Mouse (Mus musculus) neural tube, embryonic 12.5 days (tissue): ENCODE data around the gene Rdh9. TPM values are rescaled to one million over a fixed set of nuclear protein-coding genes. Genes with fewer than 3 reads are reported as not detected.
"Not testable (repeated sequence)": the region's sequence is repeated elsewhere in the genome, so short reads cannot be mapped to it uniquely, and the experiment has no call there.

Source experiments
- ATAC-seq: fragments of 200-750 bp; cut with Nextera tagmentation; 2 replicates; pipeline ENCODE4 v1.8.0; 2017; ENCODE audit warnings: low read depth, mild to moderate bottlenecking, moderate TSS enrichment, moderate library complexity; ENCODE audit not compliant: low FRiP score
- H3K27ac ChIP-seq: fragments of 300-500 bp; sonication (generic); 2 replicates; pipeline ENCODE4 v1.5.1; 2016
- H3K27me3 ChIP-seq: fragments of 300-500 bp; sonication (generic); replicated peaks from 2 replicates; pipeline ENCODE4 v1.6.1; 2016; ENCODE audit warnings: mild to moderate bottlenecking
- H3K36me3 ChIP-seq: fragments of 300-500 bp; sonication (generic); 2 replicates; pipeline ENCODE4 v1.6.1; 2016; ENCODE audit warnings: mild to moderate bottlenecking
- H3K4me1 ChIP-seq: fragments of 300-500 bp; sonication (generic); 2 replicates; pipeline ENCODE4 v1.6.1; 2016
- H3K4me2 ChIP-seq: fragments of 300-500 bp; sonication (generic); replicated peaks from 2 replicates; pipeline ENCODE4 v1.6.1; 2016; ENCODE audit warnings: mild to moderate bottlenecking
- H3K4me3 ChIP-seq: fragments of 300-500 bp; sonication (generic); 2 replicates; pipeline ENCODE4 v1.5.1; 2016
- H3K9ac ChIP-seq: fragments of 300-500 bp; sonication (generic); 2 replicates; pipeline ENCODE4 v1.6.1; 2016; ENCODE audit warnings: mild to moderate bottlenecking
- H3K9me3 ChIP-seq: fragments of 300-500 bp; sonication (generic); 2 replicates; pipeline ENCODE4 v1.6.1; 2016; ENCODE audit warnings: mild to moderate bottlenecking
- WGBS: fragments of 180-500 bp; shearing (Covaris S2); methylation state at CpG from one replicate; pipeline ENCODE4 v1.1.7; 2016; 5-methylcytosine and 5-hydroxymethylcytosine counted together
- polyA plus RNA-seq: library from polyadenylated mRNA; unstranded; fragments of >200 nt; fragmentation: Nextera tagmentation; extraction: Ambion mirVana; gene quantifications from 2 replicates; pipeline ENCODE4 v1.2.1, GENCODE M21; 2016

Gene Rdh9
- polyA plus RNA-seq, 1 experiment from 2014 or later = 0.09 TPM

GRCm38 (mm10) chr10:127744661-127745060, 31.5 kb upstream of the Rdh9 start:
- Histone ChIP-seq H3K9ac (no peak overlapping the region), H3K36me3 (peaks cover 72% of the 10 kb centered on the region), H3K27me3 (no peaks in the 10 kb centered on the region), H3K4me1 (peaks cover 32% of the 10 kb centered on the region), H3K27ac (no peak overlapping the region), H3K9me3 (no peaks in the 10 kb centered on the region), H3K4me3 (no peak overlapping the region), H3K4me2 (no peak overlapping the region)
- 68% methylated on average over 5 of the region's 5 CpGs for WGBS
- ATAC-seq = no peak

DNA sequence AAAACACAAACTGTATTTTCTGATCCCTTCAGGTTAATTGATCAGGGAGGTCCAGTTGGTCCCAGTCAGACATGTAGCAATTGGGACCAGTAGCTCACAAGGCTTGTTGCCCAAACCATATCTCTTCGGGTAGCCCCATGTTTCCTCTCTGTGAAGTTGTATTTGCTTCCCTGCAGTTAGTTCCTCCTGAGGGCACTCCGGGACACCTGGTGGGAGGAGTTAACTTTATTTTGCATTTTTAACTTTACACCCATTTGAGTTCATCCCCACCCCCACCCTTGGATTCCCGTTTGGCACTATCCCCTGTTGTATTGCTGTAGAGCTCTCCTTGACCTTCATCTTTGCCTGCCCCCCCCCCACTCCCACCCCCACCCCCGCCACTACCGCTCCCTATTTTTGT, 30.3 kb upstream of the Rdh9 start:
- peaks cover 30% of the 10 kb centered on the region for H3K4me1 ChIP-seq

DNA sequence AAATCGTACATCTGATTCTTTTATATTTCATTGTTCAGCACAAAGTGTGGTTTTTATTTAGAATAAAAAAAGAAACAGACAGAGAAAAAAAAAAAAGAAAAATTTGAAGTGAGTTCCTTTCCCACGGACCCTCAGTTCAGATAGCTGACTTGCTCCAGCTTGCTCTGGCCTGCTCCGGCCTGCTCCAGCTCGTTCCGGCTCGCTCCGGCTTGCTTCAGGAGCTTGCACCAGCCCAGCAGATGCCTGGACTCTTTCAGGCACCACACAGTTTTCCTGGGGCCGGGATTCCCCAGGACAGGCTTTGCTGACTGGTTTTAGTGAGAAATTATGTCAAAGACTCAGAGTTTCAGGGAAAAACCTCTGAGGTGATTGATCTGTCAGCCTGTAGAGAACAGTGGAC, 28.9 kb upstream of the Rdh9 start:
- H3K4me1 ChIP-seq = peaks cover 26% of the 10 kb centered on the region
- no peak overlapping the region for H3K27ac ChIP-seq
- peaks cover 62% of the 10 kb centered on the region for H3K36me3 ChIP-seq
- H3K4me3 ChIP-seq = no peak overlapping the region
- ATAC-seq = no peak
- no peak overlapping the region for H3K4me2 ChIP-seq
- WGBS = 91% methylated on average over 8 of the region's 8 CpGs
- no peaks in the 10 kb centered on the region for H3K27me3 ChIP-seq
- H3K9ac ChIP-seq = no peak overlapping the region
- no peaks in the 10 kb centered on the region for H3K9me3 ChIP-seq

More for the DNA sequence above, 30.3 kb upstream of the Rdh9 start:
- H3K27me3 ChIP-seq = no peaks in the 10 kb centered on the region
- WGBS = 84% methylated on average over 5 of the region's 5 CpGs
- no peak overlapping the region for H3K4me2 ChIP-seq
- H3K9ac ChIP-seq = no peak overlapping the region
- H3K27ac ChIP-seq = no peak overlapping the region
- peaks cover 72% of the 10 kb centered on the region for H3K36me3 ChIP-seq
- H3K4me3 ChIP-seq = no peak overlapping the region
- no peak for ATAC-seq
- H3K9me3 ChIP-seq = no peaks in the 10 kb centered on the region

GRCm38 (mm10) chr10:127748847-127749612, 27.2 kb upstream of the Rdh9 start:
- H3K9ac ChIP-seq = no peak overlapping the region
- ATAC-seq = no peak
- H3K27ac ChIP-seq = no peak overlapping the region
- WGBS = 5% methylated on average over 8 of the region's 8 CpGs
- peaks cover 26% of the 10 kb centered on the region for H3K4me1 ChIP-seq
- no peak overlapping the region for H3K4me3 ChIP-seq
- no peaks in the 10 kb centered on the region for H3K27me3 ChIP-seq
- peaks cover 44% of the 10 kb centered on the region for H3K36me3 ChIP-seq
- H3K4me2 ChIP-seq = peak overlapping the region; percentile 37
- no peaks in the 10 kb centered on the region for H3K9me3 ChIP-seq

DNA sequence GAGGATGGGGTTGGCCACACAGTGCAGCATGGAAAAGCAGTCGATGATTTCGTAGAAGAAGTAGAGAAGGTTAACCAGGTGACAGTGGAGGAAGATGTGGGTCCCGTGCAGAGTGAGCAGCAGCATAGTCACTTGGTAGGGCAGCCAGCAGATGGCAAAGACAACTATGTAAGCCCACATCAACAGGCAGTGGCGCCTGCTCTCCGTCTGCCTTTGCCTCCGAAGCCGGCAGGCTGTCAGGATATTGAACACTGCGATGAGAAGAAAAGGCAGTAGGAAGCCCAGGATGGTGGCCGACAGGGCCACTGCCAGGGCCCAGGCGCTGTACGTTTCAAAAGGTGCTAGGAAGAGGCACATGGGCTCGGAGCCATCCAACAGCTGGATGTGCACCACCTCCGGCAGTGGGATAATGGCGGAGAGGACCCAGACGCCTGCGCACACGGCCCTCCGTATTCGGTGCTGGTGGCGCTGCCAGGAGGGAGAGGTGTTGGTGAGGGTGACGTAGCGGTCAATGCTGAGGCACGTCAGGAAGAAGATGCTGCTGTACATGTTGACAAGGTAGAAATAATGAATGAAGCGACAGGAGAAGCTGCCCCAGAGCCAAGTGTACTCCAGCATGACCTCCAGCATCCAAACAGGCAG, 25.9 kb upstream of the Rdh9 start:
- 50% methylated on average over 24 of the region's 24 CpGs for WGBS
- H3K4me1 ChIP-seq = peaks cover 26% of the 10 kb centered on the region
- H3K4me3 ChIP-seq = no peak overlapping the region
- H3K9ac ChIP-seq = no peak overlapping the region
- no peak overlapping the region for H3K27ac ChIP-seq
- peak overlapping the region; percentile 37 for H3K4me2 ChIP-seq
- H3K9me3 ChIP-seq = no peaks in the 10 kb centered on the region
- H3K27me3 ChIP-seq = no peaks in the 10 kb centered on the region
- H3K36me3 ChIP-seq = peaks cover 33% of the 10 kb centered on the region
- ATAC-seq = no peak

- no peaks in the 10 kb centered on the region for H3K9me3 ChIP-seq
- H3K9ac ChIP-seq = no peak within 1 kb of the TSS
- H3K27ac ChIP-seq = no peak within 1 kb of the TSS
- H3K36me3 ChIP-seq = peaks cover 21% of the 10 kb centered on the region
- 67% methylated on average over 8 of the region's 8 CpGs for WGBS
- no peak within 1 kb of the TSS for H3K4me3 ChIP-seq
- ATAC-seq = no peak
- no peaks in the 10 kb centered on the region for H3K27me3 ChIP-seq
- peak within 1 kb of the TSS; percentile 37 for H3K4me2 ChIP-seq
- peaks cover 26% of the 10 kb centered on the region for H3K4me1 ChIP-seq
Measured at GRCm38 (mm10) chr10:127751548-127751947, 24.6 kb upstream of the Rdh9 start, which contains the start of gene Gpr182. Gene Gpr182, minus strand, starts transcription at chr10:127751732.

DNA sequence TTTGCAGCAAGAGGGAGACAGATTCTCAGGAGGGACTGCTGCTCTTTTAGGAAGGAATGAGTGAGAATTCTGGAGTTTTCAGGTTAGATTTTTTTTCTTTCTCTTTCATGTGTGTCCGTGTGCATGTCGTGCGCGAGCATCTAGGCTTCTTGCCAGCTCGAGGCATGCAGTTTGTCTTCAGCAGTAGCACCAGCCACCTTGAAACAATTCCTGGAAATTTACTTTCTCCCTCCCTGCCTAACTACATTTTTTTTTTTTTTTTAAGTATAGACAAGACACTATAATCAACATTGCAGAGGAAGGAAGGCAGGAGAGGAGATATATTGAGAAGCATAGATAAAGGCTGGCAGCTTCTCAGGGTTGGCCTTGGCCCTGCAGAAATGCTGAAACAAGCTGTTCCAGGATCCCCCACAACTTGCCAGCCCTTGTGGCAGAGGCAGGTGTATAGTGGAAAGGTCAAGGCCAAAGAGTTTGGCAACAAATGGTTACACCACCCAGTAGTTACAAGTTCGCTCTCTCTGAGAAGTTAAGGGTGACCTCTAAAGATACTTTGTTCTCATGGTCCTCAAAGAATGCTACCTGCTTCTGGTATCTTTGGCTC, 21.5 kb upstream of the Rdh9 start:
- Histone ChIP-seq H3K9ac (no peak overlapping the region), H3K4me1 (0 out of 2 replicates have a peak, but pooled peaks cover 8% of the 10 kb centered on the region), H3K4me2 (no peak overlapping the region), H3K36me3 (no peaks in the 10 kb centered on the region), H3K4me3 (no peak overlapping the region), H3K27ac (no peak overlapping the region), H3K27me3 (no peaks in the 10 kb centered on the region), H3K9me3 (0 out of 2 replicates have a peak, but pooled peaks cover 2% of the 10 kb centered on the region)
- no peak for ATAC-seq
- WGBS = 85% methylated on average over 6 of the region's 6 CpGs

GRCm38 (mm10) chr10:127755246-127755645, 20.9 kb upstream of the Rdh9 start:
- Histone ChIP-seq H3K27me3 (no peaks in the 10 kb centered on the region), H3K4me2 (no peak overlapping the region), H3K9ac (no peak overlapping the region), H3K4me1 (0 out of 2 replicates have a peak, but pooled peaks cover 2% of the 10 kb centered on the region), H3K4me3 (no peak overlapping the region), H3K27ac (no peak overlapping the region), H3K9me3 (0 out of 2 replicates have a peak, but pooled peaks cover 2% of the 10 kb centered on the region), H3K36me3 (no peaks in the 10 kb centered on the region)
- 81% methylated on average over 3 of the region's 3 CpGs for WGBS
- no peak for ATAC-seq

DNA sequence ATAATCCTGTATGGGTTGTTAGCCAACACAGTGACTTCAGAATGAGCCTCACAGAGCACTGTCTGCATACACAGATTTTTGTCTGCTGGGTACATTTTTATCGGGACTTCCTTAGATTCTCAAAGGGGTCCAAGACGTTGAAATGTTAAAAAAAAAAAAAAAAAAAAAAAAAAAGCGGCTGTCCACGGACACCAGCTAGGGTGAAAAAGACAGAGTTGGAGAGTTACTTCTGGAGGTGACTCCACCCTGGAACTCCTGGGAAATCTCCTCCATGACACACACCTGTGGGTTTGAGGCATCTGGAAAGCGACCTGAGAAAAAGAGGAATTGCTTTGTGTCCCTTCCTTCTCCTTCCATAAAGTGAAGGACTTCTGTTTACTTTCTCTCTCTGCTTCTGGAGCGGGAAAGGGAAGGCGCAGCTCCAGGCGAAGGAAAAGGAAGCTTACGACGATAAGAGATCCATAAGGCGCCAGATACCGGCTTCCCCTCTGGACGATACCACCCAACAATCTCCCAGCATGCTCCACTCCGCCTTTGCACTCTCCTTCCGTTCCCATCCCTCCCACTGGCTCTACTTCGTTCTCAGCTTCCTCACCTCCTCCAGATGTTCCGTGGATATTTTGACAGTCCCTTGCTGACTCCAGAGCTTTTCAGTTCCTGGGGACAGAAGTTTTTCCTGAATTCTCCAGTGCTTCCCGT, 20.3 kb upstream of the Rdh9 start:
- Histone ChIP-seq H3K4me1 (no peaks in the 10 kb centered on the region), H3K27ac (no peak overlapping the region), H3K36me3 (no peaks in the 10 kb centered on the region), H3K9me3 (0 out of 2 replicates have a peak, but pooled peaks cover 2% of the 10 kb centered on the region), H3K4me3 (no peak overlapping the region), H3K4me2 (peak overlapping the region; percentile 29), H3K27me3 (no peaks in the 10 kb centered on the region), H3K9ac (no peak overlapping the region)
- WGBS = 43% methylated on average over 18 of the region's 18 CpGs
- no peak for ATAC-seq

DNA sequence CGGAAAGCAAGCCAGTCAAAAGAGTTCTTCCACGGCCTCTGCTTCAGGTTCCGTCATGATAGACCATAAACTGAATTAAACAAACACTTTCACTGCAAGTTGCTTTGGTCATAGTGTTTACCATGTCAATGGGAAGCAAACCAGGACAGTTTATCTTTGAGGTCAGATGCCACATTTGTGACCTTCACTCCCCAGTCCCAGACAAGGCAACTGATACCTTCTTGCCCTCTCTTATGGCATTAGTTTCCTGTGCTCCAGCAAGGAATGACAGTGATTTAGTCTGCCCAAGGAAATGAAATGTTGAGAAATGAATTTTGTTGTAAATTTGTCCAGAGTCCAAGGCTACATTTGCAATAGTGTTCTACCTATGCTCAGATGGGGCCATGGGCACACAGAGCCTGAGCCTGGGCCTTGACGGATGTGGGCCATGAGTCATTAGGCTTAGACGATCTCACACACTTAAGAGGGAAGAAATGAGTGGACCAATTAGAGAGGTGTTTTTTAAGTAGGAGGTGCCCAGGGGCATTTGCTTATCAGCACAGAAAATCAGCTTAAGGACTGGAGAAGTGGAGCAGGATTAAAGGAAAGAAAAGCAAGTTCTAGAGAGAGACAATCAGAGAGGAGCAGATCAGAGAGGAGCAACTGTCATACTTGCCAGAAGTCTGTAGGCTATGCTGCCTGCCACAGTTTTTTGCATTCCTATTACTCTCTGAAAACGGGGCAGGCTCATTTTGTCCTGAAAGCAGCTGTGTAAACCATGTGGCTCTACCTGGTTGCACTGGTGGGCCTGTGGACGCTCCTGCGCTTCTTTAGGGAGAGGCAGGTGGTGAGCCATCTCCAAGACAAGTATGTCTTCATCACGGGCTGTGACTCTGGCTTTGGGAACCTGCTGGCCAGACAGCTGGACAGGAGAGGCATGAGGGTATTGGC, 16.7 kb upstream of the Rdh9 start, which contains the start of the genes Rdh1 and Rdh16f1:
Rdh1 (plus strand) TSS at position 541 of the 930 bp plus-strand sequence.
Rdh16f1 (plus strand) TSS at position 607 of the 930 bp plus-strand sequence.
- no peak within 1 kb of the TSS for H3K27ac ChIP-seq
- no peak for ATAC-seq
- H3K9ac ChIP-seq = no peak within 1 kb of the TSS
- H3K4me1 ChIP-seq = no peaks in the 10 kb centered on the region
- 0 out of 2 replicates have a peak, but pooled peaks cover 2% of the 10 kb centered on the region for H3K9me3 ChIP-seq
- no peak within 1 kb of the TSS for H3K4me3 ChIP-seq
- WGBS = 80% methylated on average over 9 of the region's 9 CpGs
- H3K4me2 ChIP-seq = no peak within 1 kb of the TSS
- no peaks in the 10 kb centered on the region for H3K36me3 ChIP-seq
- H3K27me3 ChIP-seq = no peaks in the 10 kb centered on the region

DNA sequence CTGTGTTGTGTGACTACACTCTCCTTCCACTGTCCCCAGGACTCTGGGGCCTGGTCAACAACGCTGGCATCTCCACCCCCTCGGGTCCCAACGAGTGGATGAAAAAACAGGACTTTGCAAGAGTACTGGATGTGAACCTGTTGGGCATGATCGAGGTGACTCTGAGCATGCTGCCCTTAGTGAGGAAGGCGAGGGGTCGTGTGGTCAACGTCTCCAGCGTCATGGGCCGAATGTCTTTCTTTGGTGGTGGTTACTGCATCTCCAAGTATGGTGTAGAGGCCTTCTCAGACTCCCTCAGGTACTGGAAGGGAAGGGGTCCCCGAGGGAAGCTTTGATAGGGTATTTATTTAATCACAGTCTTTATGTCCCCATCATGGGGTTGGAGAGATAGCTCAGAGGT, 13.3 kb upstream of the Rdh9 start:
- not testable (repeated sequence) for H3K36me3 ChIP-seq, H3K9me3 ChIP-seq, H3K4me2 ChIP-seq, H3K4me3 ChIP-seq, ATAC-seq, H3K27ac ChIP-seq, H3K9ac ChIP-seq, H3K4me1 ChIP-seq, H3K27me3 ChIP-seq
- 88% methylated on average over 10 of the region's 10 CpGs for WGBS
